Mouse (Mus musculus) liver, embryonic 14.5 days (tissue): ENCODE results near the gene Gm6034.
"Not testable (repeated sequence)": the region's sequence is repeated elsewhere in the genome, so short reads cannot be mapped to it uniquely, and the experiment has no call there.

Experiments used
- CTCF ChIP-seq: IDR thresholded peaks from 2 replicates; pipeline ENCODE4 v1.5.1; 2016; ENCODE audit warnings: antibody characterized with exemption, low read depth, control low read depth
- EP300 ChIP-seq: IDR thresholded peaks from 2 replicates; pipeline ENCODE4 v1.6.1; 2016; ENCODE audit warnings: antibody characterized with exemption, low read depth

DNA sequence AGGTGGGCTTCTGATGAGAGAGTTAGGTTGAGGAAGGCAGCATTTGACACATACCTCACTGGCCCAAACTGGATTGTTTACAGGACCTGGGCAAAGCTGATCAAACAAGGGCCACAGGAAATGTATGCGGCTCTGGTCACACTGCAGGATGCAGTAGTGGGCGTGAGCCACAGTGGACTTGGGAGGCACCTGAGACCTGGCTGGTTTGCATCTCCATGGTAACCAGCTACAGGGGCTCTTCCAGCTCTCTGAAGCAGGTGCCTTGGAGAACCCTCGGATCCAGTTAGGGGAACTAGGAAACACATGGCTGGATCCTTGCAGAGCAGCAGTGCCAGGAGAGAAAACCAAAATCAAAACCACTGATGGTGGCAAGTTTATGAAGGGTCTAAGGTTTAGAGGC is 8.2 kb upstream of the Gm6034 start:
- TF ChIP-seq EP300, CTCF: not testable (repeated sequence)
